Mouse (Mus musculus) left cerebral cortex, adult 2 months (tissue): ENCODE results near the gene Ugt1a7c. TPM values are rescaled to one million over a fixed set of nuclear protein-coding genes. Genes with fewer than 3 reads are reported as not detected.
A peak's percentile ranks its signal among the peaks of the same experiment; 100 is the strongest.
"Not testable (repeated sequence)": the region's sequence is repeated elsewhere in the genome, so short reads cannot be mapped to it uniquely, and the experiment has no call there.

Experiments used
- DNase-seq, 2 experiments: peaks; one replicate each; pipeline ENCODE4 v3.0.0; 2021 to 2022; ENCODE audit warnings: low spot score in 2 of 2, mixed read lengths in 1 of 2; ENCODE audit errors: extremely low spot score in 1 of 2
- H3K27ac ChIP-seq: fragments of 200-600 bp; 2 replicates; pipeline ENCODE4 v1.8.1; 2022
- H3K4me3 ChIP-seq: fragments of 200-600 bp; 2 replicates; pipeline ENCODE4 v1.8.1; 2022
- CTCF ChIP-seq: fragments of 200-600 bp; IDR thresholded peaks from 2 replicates; pipeline ENCODE4 v1.8.1; 2022; ENCODE audit warnings: antibody characterized with exemption, mild to moderate bottlenecking, moderate library complexity
- intact Hi-C: fragments of 180-260 bp; cut with DNase I; formaldehyde crosslinking; loops from one replicate; pipeline ENCODE4 v1.15.1; 2025
- total RNA-seq, 2 experiments: library from RNA; stranded (reverse); gene quantifications; 2 replicates each; pipeline ENCODE4 v1.2.3; 2021

Ugt1a7c gene
- total RNA-seq, 2 experiments from 2014 or later = 0.54 to 0.82 TPM

DNA sequence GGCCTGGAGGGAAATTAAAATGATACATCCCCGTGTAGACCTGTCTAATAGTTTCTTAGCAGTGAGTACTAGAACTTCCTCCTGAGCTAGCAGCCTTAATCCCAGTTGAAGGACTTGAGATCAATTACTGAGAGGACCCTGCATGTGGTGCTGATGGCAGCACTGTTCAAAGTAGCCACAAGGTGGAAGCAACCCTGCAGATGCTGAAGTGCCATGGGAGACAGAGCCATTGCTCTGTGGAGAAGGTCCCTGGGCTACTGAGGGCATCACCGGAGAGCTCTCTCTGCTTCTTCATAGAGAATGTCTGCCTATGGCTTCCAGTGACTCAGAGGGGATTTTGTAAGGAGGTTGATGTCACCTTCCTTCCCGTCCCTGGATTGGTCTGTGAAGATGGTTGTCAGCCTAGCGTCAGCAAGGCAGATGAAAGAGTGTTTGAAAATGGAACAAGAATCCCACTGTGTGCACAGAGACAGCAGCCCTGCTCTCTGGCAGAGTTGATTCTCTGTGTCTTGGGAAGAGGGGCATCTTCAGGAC, 31.0 kb downstream of the Ugt1a7c start:
- H3K4me3 ChIP-seq, DNase-seq, intact Hi-C loops, H3K27ac ChIP-seq: not testable (repeated sequence)
- peak; percentile 11 for TF ChIP-seq CTCF

DNA sequence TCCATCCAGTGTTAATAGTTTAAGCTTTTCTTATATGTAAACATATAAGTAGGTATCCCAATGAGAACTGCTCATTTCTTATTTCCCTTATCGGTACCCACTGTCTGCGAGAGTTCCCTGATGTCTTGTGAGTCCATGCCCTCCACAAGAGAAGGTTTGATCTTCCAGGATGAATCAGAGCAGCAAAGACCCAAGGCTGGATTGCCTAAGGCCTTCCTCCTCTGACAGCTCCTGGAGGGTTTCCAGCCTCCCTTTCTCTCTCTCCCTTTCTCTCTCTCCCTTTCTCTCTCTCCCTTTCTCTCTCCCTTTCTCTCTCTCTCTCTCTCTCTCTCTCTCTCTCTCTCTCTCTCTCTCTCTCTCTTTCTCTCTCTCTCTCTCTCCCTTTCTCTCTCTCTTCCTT, 34.2 kb downstream of the Ugt1a7c start:
- H3K27ac ChIP-seq, intact Hi-C loops, DNase-seq, H3K4me3 ChIP-seq: not testable (repeated sequence)

DNA sequence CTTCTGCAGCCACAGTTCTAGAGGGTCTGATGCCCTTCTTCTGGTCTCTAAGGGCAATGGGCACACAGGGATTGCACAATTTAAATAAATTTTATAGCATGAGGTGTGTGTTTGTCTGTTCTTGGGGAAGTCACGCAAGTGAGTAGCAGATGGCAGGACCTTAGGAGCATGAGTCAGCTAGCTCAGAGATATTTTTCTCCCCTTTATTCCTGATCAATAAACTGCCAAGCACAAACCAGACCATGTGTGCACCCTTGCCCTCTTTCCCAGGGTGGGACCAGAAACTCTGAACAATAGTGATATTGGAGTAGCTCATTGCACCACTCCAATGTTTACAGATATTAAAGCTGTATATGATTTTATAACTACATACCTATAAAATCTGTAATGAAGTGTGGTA, 35.4 kb downstream of the Ugt1a7c start:
- H3K27ac ChIP-seq, DNase-seq, H3K4me3 ChIP-seq, intact Hi-C loops: not testable (repeated sequence)

DNA sequence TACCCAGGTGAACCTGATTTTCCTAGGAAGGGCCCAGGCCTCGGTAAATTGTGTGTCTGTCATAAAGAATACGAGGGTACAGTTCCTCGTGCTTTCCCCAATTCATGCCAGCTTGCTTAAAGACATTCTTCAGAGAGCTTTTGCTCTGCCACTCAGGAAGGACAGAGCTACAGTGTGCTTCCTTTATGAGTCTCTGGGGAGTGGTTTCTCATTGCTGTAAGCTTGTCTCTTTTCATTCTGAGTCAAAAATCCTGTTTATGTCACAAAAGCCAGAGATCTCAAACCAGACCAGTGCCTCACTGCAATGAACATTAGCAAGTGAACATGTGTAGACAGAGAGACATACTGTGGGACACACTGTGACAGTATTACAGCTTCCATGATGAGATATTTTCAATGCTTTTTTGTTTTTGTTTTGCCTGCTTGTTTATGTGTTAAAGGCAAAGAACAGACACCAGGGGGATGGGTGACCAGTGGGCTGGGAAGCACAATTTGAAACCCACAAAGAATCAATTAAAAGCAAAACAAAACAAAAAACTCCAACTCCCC, 39.1 kb downstream of the Ugt1a7c start:
- TF ChIP-seq CTCF = no peak
- Histone ChIP-seq H3K27ac (no peak overlapping the region), H3K4me3 (no peak overlapping the region)
- no peak for DNase-seq
- intact Hi-C loops = no loop called here

DNA sequence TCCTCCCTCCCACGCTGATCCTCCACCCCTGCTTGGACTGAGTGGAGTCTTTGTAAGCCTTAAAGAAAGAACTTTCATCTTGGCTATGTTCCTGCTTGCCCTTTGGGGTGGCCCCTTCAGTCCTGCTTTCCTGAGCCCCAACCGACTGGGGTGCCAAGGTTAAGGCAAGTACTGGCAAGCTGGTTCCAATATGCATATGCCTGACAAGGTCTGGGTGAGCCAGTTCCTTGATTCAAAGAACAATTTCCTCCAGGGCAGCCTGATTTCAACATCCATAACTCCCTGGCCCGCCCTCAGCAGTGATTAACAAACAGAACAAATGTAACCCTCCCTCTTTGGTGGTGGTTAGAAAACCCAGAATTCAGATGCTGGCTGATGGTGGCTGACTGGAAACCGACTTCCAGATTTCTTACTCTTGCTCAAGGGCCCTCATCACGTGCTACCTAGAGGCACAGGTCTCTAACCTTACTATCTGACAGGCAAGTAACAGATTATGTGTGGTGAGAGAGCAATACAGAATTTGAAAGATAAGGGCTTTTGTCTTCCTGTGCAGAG, 39.7 kb downstream of the Ugt1a7c start, which contains the start of gene Ugt1a6a:
Gene Ugt1a6a, plus strand, starts transcription at position 353 of the 555 bp plus-strand sequence.
- DNase-seq, intact Hi-C loops, H3K4me3 ChIP-seq, H3K27ac ChIP-seq: not testable (repeated sequence)

DNA sequence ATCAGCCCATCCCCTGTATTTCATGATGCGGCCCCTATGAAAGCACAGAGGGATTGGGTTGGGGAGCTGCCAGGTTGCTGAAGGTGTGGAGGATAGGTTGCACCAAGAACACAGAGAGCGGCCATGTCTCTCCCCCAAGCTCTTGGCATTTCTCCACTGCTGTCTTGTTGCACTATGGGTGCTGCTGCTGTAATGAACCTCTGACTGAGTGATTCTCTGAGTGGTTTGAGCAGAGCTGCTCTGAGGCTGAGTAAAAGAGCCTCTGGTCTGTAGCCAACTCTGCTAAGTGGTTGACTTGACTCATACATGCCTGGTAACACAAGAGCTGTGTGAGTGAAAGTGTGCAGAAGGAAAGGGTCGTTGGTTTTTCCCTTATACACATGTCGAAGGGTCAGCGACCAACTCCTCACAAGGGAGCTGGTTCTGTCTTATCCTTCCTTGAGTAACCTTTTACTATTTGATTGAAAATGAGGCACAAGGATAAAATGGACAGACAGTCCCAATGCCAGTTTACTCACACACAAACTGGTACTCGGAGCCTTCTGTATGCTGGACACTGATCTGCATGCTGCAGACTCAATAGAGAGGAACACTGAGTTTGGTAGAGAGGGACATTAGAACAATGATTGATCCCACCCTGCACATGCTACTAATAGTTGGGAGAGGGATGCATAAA, 40.5 kb downstream of the Ugt1a7c start:
- intact Hi-C loops, DNase-seq, H3K27ac ChIP-seq, H3K4me3 ChIP-seq: not testable (repeated sequence)

DNA sequence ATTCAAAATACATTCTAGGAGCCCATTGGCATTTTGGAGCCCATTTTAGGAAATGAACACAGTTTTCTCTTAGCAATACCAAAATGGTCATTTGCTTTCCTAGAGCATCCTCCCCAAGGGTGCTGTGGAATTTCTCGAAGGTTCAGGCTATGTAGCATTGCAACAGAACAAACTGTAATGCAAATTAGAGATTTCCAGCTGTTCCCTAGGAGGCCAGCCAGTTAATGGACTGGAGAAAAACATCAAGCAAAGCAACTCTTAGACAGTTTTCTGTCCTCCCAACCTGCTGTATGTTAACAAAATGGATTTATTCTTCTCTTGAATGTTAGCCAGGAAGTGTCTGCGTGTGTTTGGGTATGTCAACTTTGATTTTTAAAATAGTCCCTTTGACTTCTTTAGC, 41.8 kb downstream of the Ugt1a7c start:
- no peak for TF ChIP-seq CTCF
- Histone ChIP-seq H3K4me3 (no peak overlapping the region), H3K27ac (no peak overlapping the region)
- DNase-seq = no peak
- intact Hi-C loops = no loop called here

DNA sequence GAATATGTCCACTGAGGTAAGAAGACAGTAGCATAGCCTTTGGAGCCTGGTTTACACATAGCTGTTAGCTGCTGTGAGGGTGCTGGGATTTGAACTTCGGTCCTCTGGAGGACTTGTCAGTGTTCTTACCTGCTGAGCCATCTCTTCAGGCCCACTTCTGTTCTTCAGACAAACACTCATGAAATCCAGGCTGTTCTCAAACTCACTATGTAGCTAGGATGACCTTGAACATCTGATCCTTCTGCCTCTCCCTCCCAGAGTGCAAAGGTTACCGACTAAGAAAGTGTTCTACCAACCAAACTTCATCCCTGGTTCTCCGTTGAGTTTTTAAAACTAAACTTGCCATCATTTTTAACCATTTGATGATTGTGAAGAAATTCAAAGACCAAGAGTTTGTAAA, 42.4 kb downstream of the Ugt1a7c start:
- no peak for DNase-seq
- Histone ChIP-seq H3K27ac (no peak overlapping the region), H3K4me3 (no peak overlapping the region)
- TF ChIP-seq CTCF = no peak
- intact Hi-C loops = no loop called here

DNA sequence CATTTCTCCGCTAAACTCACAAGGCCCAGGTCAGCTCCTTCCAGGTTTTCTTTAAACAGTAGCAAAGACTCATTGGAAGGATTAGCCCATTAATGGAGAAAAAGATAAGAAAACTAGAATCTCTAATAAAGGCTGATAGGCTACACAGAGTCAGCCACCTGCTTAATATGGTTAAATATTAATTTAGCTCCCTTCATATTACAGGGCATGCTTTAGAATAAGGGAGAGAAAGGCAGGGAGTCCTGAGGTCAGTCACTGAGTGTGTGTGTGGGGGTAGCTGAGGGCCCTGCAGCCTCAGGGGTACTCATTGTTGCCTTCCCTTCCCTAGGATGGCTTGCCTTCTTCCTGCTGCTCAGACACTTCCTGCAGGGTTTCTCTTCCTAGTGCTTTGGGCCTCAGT, 43.3 kb downstream of the Ugt1a7c start:
- intact Hi-C loops = no loop called here
- no peak for TF ChIP-seq CTCF
- DNase-seq = no peak
- Histone ChIP-seq H3K4me3 (no peak overlapping the region), H3K27ac (no peak overlapping the region)

DNA sequence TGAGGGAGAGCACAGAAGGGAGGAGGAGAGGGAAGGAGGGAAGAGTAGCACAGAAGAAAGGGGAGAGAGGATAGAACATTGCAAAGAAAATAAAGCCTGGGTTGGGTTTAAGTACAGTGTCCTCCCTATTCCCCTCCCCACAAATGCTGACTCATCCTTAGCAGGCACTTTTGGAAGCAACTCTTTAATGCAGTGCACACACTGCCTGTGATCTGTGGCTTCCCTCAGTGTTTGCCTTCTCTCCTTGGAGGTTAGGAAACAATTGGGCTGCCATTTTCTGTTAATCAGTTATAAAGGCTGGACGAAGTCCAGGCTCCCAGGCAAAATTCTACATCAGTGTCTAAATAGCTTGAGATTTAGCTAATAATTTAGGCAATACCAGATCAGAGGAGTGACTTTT, 45.6 kb downstream of the Ugt1a7c start:
- intact Hi-C loops, H3K4me3 ChIP-seq: not testable (repeated sequence)

DNA sequence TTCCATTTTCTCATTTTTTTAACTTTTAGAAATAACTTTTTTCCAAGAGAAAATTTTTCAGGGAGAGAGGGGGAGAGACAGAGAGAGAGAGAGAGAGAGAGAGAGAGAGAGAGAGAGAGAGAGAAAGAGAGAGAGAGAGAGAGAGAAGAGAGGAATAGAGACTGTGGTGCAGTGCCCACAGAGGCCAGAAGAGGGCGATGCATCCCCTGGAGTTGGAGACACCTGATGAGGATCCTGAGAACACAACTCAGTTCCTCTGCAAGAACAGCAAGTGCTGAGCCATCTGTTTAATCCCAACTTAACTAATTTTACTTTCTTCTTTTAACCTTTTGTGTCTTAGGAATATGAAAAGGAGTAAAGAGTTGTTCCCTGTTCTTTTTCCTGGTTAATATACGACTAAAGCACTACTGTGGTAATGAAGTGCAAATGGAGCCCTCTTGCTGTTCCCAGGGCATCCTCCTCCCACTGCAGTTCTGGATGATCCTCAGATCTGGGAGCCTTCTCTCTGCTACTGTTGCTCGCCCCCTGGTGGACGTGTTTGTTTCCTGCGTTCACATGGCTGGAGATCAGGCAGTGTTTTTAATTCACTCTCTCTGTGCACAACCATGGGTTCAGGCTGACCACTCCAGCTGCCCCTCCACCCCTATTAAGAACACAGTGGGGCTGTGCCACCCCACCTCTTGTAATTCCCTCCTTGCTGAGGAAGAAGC, 49.3 kb downstream of the Ugt1a7c start:
- DNase-seq = peak; percentile 12 to 24
- peak; percentile 27 for TF ChIP-seq CTCF
- H3K27ac ChIP-seq, intact Hi-C loops, H3K4me3 ChIP-seq: not testable (repeated sequence)

More for the DNA sequence above, 45.6 kb downstream of the Ugt1a7c start:
- DNase-seq, H3K27ac ChIP-seq: not testable (repeated sequence)

DNA sequence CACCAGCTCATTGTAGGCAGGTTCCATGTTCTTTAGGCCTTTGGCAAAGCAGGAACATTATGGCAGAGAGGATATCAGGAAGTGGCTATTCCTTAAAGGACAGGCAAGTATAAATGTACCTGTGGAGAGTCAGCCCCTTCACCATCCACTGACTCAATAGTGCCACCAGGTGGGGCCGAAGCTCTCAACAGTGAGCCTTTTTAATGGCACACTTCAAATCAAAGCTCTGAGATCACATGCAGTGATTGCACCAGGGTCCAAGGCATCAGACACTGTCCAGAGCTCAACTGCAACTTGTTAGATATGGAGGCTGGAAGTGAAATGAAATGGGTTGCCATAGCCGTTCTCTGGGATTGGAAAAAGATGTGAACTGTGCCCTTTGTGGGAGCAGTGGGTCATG, 50.4 kb downstream of the Ugt1a7c start:
- H3K27ac ChIP-seq, intact Hi-C loops, H3K4me3 ChIP-seq, DNase-seq: not testable (repeated sequence)
- peak; percentile 9 for TF ChIP-seq CTCF
